Mouse (Mus musculus) mature B cell (primary cell): ENCODE data around the gene Ap2a2.
"Not testable (repeated sequence)": the region's sequence is repeated elsewhere in the genome, so short reads cannot be mapped to it uniquely, and the experiment has no call there.

Experiments
- in situ Hi-C: fragments of 300-500 bp; cut with MboI; formaldehyde crosslinking; loops from 2 replicates; pipeline ENCODE4 v1.14.3; 2019

Gene Ap2a2

DNA sequence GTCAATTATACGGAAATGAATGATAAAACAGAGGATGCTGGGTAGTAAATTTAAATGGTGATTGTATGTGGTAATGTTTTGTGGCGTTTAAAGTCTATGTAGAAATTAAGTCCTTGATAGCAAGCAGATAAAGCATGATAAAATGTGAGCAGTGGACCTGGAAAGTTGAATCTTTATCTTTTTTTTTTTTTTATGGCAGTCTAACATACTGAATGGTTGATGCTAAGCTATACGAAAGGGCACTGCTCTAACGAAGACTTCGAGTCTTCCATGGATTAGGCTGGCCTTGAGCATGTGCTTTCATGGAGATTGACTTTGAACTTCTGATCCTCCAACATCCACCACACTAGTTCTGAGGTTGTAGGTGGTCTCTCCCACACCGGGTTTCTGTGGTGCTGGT lies 31.1 kb downstream of the Ap2a2 start:
- in situ Hi-C loops, result no loop called here

DNA sequence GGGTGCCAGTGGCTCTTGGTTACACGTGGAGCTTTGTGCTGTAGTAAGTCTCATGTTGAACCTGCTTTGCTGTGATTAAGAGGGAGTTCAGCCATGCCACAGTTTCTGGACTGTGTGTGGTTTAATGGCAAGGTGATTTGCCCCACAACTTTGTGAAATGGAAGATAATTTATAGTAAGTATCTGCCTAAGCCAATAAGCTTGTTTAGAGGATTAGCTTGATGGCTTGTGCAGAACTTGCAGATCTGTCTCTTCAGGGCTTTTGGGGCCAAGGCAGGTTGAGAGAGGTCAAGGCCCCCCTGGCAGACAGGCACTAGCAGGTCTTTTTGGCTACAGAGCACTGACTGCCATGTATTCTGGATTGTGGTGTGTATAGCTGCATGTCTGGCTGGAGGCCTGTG lies 35.0 kb downstream of the Ap2a2 start:
- in situ Hi-C loops, result no loop called here

DNA sequence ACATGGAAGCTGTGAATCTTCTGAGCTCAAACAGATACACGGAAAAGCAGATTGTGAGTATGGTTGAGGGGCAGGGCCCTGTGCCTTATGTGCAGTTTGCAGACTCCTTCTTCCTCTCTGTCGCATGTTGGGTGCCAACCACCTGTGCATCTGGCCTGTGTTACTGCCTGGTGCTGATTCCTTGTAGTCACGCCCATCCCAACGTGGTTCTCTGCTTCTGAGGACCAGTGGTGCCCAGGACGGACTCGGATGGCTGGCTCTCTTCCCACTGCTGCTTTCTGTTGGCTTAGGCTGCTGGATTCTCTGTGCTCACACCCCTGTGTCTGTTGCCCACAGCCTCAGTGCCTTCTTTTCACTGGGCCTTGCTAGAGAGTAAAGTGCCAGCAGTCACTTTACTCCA lies 35.6 kb downstream of the Ap2a2 start:
- in situ Hi-C loops, result no loop called here

DNA sequence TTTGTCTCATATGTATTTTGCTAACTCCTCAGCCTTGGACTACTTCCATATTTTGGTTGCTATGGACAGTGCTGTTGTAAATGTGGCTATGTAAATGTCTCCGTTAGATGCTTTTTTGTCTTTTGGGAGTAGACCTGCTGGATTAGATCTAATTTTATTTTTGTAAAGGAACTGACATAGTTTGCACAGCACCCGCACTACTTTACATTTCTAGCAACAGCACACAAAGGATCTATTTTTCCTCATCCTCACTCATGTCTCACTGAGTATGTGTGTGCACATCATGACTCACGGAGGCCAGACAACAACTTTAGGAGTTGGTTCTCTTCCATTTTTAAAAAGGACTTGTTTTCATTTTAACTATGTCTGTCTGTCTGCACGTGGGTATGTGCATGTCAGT lies 45.7 kb downstream of the Ap2a2 start:
- in situ Hi-C loops, result no loop called here

DNA sequence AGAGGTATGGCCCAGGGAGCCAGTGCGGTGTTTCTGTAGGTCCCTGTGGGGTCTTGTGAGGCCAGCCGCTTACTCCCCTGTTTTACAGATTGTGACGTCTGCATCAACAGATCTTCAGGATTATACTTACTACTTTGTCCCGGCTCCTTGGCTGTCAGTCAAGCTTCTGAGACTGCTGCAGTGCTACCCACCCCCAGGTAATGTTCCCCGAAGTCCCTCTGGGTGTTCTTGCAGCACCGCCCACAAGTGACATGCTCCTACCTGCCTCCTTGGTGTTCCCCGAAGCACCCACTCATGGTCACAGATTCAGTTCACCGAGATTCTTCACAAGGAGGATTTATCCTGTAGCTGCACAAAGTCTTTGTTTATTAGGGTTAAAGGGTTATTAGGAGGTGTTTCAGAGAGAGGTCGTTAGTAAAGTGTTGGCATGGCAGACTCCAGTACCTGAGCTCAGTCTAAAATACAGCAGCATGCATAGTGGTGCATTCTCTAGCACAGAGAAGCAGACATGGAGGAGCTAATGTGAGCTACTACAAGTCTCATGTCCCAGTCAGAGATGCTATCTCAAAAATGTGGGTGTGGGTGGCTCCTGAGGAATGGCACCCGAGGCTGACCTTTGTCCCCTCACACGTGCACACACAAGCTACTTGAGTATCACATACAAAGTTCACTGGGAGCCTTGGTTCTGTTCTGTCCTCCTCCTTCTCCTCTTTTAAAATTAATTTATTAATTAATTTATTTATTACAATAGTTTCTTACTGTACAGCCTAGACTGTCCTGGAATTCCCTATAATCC lies 47.9 kb downstream of the Ap2a2 start:
- in situ Hi-C loops, result no loop called here

DNA sequence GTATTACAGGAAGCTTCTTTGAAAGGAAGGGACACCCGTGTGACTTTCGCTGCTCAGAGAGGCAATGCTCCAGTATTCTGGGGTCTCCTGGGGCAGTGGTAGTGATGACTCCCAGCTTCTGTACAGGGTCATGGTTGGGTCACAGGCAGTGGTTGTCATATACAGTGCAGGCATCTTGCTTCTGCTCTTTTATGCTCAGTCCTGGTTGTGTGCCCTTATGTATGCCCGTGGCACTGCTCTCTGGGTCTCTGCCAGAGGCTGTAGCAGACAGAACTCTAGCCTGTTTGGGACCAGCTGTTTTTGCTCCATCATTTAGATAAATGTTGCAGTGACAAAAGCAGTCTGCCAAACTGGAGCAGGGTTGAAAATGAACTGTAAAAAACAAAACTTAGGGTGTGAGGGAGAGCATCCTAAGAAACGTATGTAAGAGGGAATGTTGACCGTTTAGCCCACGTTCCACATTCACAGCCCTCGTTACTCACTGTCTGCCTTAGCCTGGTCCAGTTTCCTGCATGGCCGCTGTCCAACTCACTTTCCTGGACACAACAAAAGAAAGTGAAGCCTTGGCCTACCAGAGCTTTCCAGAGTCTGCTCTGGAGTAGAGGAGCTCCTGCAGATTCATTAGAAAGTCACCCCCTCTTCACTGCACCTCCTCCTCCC lies 49.9 kb downstream of the Ap2a2 start:
- in situ Hi-C loops, result no loop called here

DNA sequence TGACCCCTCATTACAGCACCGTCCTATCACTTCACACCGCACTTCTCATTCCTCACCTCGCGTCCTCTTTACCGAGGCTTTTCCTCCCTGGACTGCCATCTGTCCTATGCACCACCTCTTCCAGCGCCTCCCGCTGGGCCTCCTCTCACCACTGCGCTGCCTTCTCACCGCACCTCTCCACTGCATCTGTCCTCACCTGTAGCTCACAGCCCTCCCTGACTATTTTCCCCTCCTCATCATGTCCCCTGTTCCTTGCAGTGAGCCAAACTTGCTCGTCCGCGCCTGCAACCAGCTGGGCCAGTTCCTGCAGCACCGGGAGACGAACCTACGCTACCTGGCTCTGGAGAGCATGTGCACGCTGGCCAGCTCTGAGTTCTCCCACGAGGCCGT lies 50.4 kb downstream of the Ap2a2 start:
- in situ Hi-C loops, result no loop called here

DNA sequence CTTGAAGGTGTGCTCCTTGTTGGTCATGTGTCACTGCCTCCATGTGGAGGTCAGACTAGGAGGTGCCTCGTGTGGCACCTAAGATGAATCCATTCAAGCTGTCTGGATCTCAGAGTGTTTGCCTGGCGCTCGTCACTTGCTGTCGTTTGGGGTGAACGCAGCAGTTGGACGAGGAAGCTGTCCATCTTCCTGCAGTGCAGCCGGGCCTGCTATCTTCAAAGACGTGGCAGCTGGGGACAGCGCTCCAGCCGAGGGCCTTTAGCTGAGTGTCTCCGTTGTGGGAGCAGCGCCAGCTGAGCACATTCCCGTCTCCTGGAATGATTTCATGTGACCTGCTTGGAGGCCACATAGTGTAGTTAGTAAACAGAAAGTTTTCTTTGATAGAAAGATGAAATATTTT lies 50.8 kb downstream of the Ap2a2 start:
- in situ Hi-C loops, result no loop called here

DNA sequence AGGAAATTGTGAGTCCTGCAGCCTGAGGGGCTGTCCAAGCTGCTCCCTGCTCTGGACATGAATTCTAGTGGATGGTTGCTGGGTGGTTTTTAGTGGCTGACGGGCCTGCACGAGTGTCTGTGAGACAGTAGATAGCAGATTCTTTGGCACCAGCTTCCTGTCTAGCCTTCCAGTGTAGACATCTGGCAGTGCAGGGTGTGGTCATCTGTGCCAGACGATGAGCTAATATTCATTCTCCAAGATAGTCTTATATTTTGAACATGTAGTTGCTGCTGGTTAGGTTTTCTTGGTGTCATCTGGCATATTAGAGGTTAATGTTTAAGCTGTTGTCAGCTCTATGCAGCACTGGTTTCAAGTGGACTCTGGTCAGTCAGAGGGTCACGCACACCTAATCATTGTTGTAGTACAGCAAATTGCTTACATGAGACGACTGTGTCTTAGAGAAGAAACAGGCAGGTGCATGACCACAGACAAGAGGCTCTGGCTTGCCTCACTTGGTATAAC lies 52.4 kb downstream of the Ap2a2 start:
- in situ Hi-C loops, result no loop called here

DNA sequence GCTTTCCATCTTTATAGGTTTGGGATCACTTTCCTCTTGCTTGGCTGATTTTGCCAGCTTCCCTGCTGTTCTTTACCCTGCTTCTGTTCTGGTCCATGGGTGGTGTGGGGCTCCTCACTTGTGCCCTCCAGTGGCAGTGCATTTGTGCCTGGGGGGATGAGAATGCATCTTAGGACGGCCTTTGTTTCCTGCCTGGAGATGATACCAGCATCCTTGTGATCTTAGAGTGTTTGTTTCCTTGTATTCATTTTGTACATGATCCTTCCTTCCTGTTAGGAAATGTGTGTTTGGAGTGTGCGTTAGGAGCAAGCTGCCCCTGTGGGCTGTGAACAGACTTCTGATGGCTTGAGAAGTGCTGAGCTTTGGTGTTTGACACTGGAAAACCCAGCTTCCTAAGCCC lies 62.2 kb downstream of the Ap2a2 start:
- in situ Hi-C loops, result no loop called here

DNA sequence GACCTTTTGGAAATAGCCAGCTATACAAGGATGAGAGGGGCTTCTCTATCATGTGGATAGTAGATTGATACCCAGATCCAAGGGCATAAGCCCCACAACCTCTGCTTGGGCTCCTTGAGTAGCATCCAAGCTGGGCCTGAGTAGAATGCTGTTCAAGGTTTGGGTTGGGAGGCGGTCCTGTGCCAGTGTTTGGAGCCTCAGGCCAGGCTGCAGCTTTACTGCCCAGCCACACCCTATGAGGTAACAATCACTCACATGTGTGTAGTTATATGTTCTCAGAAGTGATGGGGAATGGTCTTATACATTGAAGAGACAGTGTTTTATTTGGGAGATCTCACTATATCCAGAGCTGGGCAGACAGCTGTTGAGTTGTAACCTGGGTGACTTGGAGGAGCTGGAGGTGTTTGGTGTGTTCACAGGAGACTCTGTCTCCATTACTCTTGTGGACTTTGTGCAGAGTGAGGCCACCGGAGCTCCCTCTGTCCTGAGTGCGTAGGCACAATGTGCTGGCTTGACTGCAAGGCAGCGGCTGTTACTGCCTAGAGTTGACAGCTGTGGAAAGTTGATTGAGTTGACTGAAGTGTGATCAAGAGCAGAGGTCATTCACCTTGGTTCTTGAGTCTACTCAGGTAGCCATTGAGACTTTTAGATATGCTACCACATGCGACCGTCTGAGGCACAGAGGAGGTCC lies 63.3 kb downstream of the Ap2a2 start:
- in situ Hi-C loops, result no loop called here

DNA sequence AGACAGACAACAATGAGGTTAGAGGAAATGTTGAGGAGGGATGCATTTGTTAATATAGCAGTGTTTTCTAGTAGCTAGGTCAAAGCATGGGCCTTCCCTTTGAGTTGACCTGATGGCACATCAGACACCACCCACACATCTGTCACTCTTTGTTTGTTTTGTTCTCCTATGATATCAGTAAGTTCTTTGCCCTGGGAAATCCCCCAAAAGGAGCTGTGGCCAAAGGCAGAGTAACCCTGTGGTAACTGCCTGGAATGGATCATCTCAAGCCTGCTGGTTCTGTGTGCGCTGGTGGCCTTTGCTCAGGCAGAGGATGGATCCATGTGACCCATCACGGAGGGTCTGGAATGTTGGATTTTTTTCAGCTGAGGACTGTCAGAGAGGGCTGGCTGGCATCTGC lies 66.0 kb downstream of the Ap2a2 start:
- in situ Hi-C loops, result no loop called here

DNA sequence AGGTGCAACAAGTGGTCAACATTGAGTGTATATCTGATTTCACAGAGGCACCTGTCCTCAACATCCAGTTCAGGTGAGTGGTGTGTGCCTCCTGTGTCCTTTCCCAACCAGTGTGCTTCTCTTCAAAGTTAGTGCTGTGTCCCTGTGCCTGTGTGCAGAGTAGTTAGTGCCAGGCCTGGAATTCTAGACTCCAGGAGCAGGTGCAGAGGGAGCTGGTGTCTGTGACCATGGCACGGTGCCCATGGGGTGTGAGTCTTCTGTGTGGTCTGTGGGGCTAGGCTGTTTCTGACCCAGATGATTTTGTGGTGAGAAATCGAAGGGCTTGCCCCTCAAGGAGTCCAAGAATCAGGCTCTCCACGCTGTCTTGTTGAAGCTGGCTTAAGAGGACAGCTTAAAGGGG lies 67.3 kb downstream of the Ap2a2 start:
- in situ Hi-C loops, result no loop called here

DNA sequence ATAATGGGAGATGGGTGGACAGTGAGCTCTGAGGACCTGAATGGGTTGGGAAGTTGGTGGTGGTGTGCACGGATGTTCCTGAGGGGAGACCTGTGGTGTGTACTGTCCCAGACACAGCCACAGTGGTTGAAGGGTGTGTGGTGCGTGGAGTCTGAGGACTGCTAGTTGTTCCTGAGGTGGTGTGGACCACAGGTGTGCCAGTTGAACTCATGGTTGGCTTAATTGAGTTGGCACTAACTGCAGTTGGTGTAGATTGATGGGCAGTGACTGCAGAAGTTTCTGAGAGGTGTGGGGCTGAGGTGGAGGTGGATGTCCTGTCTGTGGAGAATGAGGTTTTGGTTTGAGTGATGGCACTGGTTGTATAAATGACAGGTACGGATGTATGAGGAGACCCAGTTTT lies 76.1 kb downstream of the Ap2a2 start:
- in situ Hi-C loops, result not testable (repeated sequence)

DNA sequence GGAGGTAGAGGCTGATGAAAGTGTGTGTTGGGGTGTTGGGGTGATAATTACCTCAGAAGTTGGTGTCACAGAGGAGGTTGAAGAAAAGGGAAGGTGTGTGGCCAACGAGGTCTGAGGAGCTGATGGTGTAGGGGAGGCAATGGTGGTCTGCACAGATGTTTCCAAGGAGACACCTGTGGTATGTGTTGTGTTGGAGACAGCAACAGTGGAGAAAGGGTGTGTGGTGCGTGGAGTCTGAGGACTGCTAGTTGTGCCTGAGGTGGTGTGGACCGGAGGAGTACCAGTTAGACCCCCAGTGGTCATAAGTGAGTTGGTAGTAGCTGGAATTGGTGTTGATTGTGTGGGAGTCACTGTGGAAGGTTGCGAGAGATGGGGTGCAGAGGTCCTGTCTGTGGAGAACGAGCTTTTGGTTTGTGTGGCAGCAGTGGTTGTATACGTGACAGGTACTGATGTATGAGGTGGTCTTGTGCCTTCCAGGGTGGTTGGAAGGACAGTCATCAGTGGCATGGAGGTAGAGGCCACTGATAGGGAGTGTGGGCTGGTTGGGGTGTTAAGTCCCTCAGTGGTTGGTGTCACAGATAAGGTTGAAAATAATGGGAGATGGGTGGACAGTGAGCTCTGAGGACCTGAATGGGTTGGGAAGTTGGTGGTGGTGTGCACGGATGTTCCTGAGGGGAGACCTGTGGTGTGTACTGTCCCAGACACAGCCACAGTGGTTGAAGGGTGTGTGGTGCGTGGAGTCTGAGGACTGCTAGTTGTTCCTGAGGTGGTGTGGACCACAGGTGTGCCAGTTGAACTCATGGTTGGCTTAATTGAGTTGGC lies 76.8 kb downstream of the Ap2a2 start:
- in situ Hi-C loops, result not testable (repeated sequence)

DNA sequence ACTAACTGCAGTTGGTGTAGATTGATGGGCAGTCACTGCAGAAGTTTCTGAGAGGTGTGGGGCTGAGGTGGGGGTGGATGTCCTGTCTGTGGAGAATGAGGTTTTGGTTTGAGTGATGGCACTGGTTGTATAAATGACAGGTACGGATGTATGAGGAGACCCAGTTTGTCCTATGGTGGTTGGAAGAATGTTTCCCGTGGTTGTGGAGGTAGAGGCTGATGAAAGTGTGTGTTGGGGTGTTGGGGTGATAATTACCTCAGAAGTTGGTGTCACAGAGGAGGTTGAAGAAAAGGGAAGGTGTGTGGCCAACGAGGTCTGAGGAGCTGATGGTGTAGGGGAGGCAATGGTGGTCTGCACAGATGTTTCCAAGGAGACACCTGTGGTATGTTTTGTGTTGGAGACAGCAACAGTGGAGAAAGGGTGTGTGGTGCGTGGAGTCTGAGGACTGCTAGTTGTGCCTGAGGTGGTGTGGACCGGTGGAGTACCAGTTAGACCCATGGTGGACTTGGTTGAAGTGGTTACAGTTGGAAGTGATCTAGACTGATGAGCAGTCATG lies 77.4 kb downstream of the Ap2a2 start:
- in situ Hi-C loops, result not testable (repeated sequence)

DNA sequence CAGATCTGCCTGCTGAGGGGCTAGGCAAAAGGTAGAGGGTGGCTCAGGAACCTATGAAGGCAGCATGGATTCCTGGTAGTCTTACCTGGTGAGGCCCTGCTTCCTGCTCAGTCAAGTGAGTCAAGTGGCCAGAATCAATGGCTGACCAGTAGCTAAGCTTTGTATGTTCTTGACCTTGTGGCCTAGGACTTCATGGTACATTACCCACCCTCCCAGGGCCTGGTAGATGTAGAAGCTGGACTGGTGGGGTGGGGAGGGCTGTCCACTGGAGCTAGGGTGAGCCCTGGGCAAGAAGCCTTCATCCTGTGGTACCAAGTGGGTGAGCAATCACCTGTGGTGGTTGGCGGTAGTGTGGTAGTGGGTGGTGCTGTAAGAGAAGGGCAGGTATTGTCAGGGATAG lies 80.4 kb downstream of the Ap2a2 start:
- in situ Hi-C loops, result no loop called here

DNA sequence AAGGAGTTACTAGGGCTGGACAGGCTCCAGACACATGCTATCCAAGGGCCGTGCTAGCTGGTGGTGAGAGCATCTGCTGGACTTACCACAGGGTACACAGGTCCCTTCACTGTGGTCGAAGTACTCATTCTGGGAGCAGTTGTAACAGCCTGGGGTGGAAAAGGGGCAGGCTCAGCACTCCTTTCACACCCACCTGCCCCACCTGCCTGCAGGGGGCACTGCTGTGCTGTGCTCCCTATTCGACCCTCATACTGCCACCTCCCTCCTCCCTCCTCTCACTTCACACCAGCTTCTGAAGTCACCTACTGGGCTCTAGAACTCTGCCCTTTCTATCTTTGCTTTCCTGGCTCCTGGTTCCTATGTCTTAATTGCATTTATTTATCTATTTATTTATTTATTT lies 81.2 kb downstream of the Ap2a2 start:
- in situ Hi-C loops, result no loop called here

DNA sequence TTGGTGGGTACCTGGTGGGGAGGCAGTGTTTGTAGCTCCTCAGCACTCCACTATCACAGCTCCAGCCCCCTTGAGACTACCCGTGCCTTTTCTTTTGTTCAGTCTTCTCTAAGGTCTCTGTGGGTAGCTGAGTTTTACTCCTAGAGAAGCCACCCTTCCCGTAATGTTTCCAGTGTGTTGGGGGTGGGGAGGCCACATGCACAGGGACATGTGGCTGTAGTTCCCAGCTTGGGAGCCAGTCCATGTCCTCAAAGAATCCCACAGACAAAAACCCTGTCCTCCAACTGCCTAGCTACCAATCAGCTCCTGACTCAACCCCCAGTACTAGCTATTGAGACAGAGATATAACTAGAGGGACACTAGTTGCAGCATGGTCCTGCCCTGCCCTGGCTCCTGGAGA lies 85.1 kb downstream of the Ap2a2 start:
- in situ Hi-C loops, result no loop called here

DNA sequence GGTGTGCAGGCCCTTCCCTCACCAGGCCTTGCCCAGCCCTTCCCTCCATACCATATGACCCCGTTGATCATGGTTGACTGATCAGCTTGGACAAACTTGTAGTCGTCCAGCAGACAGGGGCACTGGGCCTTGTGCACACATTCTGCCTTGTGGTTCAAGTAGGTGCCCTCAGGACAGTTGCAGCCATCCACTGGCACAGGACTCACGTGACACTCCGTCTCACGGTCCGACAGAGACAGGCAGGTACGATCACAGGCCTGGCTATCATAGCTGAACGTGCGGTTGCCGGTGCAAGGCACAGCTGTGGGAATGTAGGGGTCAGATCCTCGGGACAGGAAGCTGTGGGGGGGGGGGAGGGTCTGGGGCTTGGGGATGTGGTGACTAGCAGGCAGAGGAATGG lies 85.8 kb downstream of the Ap2a2 start:
- in situ Hi-C loops, result no loop called here

DNA sequence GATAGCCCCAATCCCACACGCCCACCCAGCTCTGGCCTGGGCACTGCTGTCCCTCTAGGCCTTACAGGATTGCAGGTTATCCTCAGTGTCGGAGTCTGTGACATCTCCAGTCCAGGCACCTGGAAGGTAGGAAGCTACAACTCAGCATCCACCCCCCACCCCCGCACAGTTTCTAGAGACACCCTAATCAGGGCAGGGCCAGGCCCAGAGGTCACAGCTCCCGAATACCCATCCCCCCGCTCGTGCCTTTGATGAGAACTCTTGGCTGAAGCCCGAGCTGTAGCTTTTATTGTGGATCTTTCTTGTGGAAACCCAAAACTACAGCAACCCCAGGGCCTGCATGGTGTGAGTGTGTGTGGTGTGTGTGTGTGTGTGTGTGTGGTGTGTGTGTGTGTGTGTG lies 90.2 kb downstream of the Ap2a2 start:
- in situ Hi-C loops, result no loop called here

DNA sequence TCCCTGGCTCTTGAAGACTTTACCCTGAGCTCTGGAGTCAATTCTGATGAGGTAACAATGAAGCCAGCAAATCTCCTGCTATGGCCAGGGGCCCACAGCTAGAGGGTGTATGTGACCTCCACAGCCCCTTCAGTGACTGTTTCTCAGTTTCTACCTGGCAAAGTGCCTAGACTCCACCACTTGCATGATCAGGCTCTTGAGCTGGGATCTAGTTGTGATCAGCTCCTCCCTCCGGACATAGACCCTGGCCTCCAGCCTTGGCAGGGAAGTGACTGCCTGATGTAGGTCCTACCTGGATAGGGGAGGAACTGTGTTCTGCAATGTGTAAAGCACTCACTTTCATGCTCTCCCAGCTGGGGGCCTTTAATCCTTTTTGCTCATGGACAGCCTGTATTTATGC lies 98.4 kb downstream of the Ap2a2 start:
- in situ Hi-C loops, result no loop called here
